Mouse (Mus musculus) stomach, embryonic 15.5 days (tissue): Measurements from ENCODE around the gene Fanca. TPM values are rescaled to one million over a fixed set of nuclear protein-coding genes. Genes with fewer than 3 reads are reported as not detected.

Experiments
- ATAC-seq: fragments of 200-750 bp; cut with Nextera tagmentation; 2 replicates; pipeline ENCODE4 v1.8.0; 2017; ENCODE audit warnings: low read depth, moderate number of reproducible peaks, moderate TSS enrichment; ENCODE audit not compliant: insufficient read depth, low FRiP score
- H3K27ac ChIP-seq: fragments of 300-500 bp; sonication (generic); 2 replicates; pipeline ENCODE4 v1.5.1; 2015; ENCODE audit warnings: mild to moderate bottlenecking, inconsistent platforms
- H3K27me3 ChIP-seq: fragments of 300-500 bp; sonication (generic); replicated peaks from 2 replicates; pipeline ENCODE4 v1.6.1; 2015; ENCODE audit warnings: inconsistent platforms
- H3K36me3 ChIP-seq: fragments of 300-500 bp; sonication (generic); 2 replicates; pipeline ENCODE4 v1.6.1; 2015; ENCODE audit warnings: inconsistent platforms
- H3K4me1 ChIP-seq: fragments of 300-500 bp; sonication (generic); 2 replicates; pipeline ENCODE4 v1.6.1; 2015; ENCODE audit warnings: inconsistent platforms
- H3K4me2 ChIP-seq: fragments of 300-500 bp; sonication (generic); 2 replicates; pipeline ENCODE4 v1.6.1; 2015; ENCODE audit warnings: mild to moderate bottlenecking, inconsistent platforms
- H3K4me3 ChIP-seq: fragments of 300-500 bp; sonication (generic); replicated peaks from 2 replicates; pipeline ENCODE4 v1.5.1; 2015; ENCODE audit warnings: inconsistent platforms
- H3K9ac ChIP-seq: fragments of 300-500 bp; sonication (generic); 2 replicates; pipeline ENCODE4 v1.6.1; 2015; ENCODE audit warnings: inconsistent platforms
- H3K9me3 ChIP-seq: fragments of 300-500 bp; sonication (generic); 2 replicates; pipeline ENCODE4 v1.6.1; 2016; ENCODE audit warnings: inconsistent platforms
- WGBS: fragments of 180-500 bp; shearing (Covaris S2); methylation state at CpG from one replicate; pipeline ENCODE4 v1.1.7; 2015; 5-methylcytosine and 5-hydroxymethylcytosine counted together
- polyA plus RNA-seq: library from polyadenylated mRNA; unstranded; fragments of >200 nt; fragmentation: Nextera tagmentation; extraction: Ambion mirVana; gene quantifications from 2 replicates; pipeline ENCODE4 v1.2.1, GENCODE M21; 2015

Gene Fanca
- polyA plus RNA-seq, 1 experiment from 2014 or later, result 20.9 TPM

- H3K9ac ChIP-seq, result peak within 1 kb of the TSS; percentile 67
- H3K4me1 ChIP-seq, result peaks cover 13% of the 10 kb centered on the region
- H3K27me3 ChIP-seq, result no peaks in the 10 kb centered on the region
- H3K36me3 ChIP-seq, result 0 out of 2 replicates have a peak, but pooled peaks cover 14% of the 10 kb centered on the region
- peak; percentile 84 for ATAC-seq
- H3K4me2 ChIP-seq, result peak within 1 kb of the TSS; percentile 87
- 2% methylated on average over 59 of the region's 59 CpGs for WGBS
- H3K9me3 ChIP-seq, result no peaks in the 10 kb centered on the region
- H3K4me3 ChIP-seq, result peak within 1 kb of the TSS; percentile 75
- peak within 1 kb of the TSS; percentile 89 for H3K27ac ChIP-seq
Observed at GRCm38 (mm10) chr8:123224278-123225266, 93.8 kb downstream of the Fanca start, which contains the start of gene Cdk10. Cdk10 (plus strand) TSS chr8:123224842.

GRCm38 (mm10) chr8:123220917-123221316 is 97.5 kb downstream of the Fanca start:
- peaks cover 13% of the 10 kb centered on the region for H3K4me1 ChIP-seq
- H3K9me3 ChIP-seq, result no peaks in the 10 kb centered on the region
- H3K27me3 ChIP-seq, result no peaks in the 10 kb centered on the region
- H3K36me3 ChIP-seq, result no peaks in the 10 kb centered on the region
- ATAC-seq, result no peak
- no peak overlapping the region for H3K27ac ChIP-seq
- H3K4me2 ChIP-seq, result no peak overlapping the region
- WGBS, result 62% methylated on average over 1 of the region's 1 CpGs
- no peak overlapping the region for H3K9ac ChIP-seq
- H3K4me3 ChIP-seq, result no peak overlapping the region

Other genes with a start within 250 kb of the Fanca start
- gene Rpl13, start 216.2 kb downstream of the Fanca start, polyA plus RNA-seq, result 1,122 and 1,488 TPM in 2 replicates
- 2.0 and 2.3 TPM in 2 replicates for gene Cpne7, start 201.2 kb downstream of the Fanca start, polyA plus RNA-seq
- 14.2 and 15.6 TPM in 2 replicates for gene Sult5a1, start 160.3 kb downstream of the Fanca start, polyA plus RNA-seq
- 2.0 and 3.9 TPM in 2 replicates for gene Dpep1, start 132.3 kb downstream of the Fanca start, polyA plus RNA-seq
- 135 and 150 TPM in 2 replicates for gene Chmp1a, start 105.8 kb downstream of the Fanca start, polyA plus RNA-seq
- gene Spata33, start 105.7 kb downstream of the Fanca start, polyA plus RNA-seq, result 3.0 and 3.1 TPM in 2 replicates
- 28.8 and 30.6 TPM in 2 replicates for gene Cdk10, start 93.7 kb downstream of the Fanca start, polyA plus RNA-seq
- gene Spata2l, start 82.3 kb downstream of the Fanca start, polyA plus RNA-seq, result 5.0 and 5.8 TPM in 2 replicates
- 19.8 and 21.0 TPM in 2 replicates for gene Zfp276, start 64.4 kb downstream of the Fanca start, polyA plus RNA-seq
- 20.5 and 22.5 TPM in 2 replicates for gene Vps9d1, start 64.2 kb downstream of the Fanca start, polyA plus RNA-seq
- gene Spire2, start 14.1 kb upstream of the Fanca start, polyA plus RNA-seq, result 5.4 and 5.9 TPM in 2 replicates
- 159 and 182 TPM in 2 replicates for gene Tcf25, start 55.2 kb upstream of the Fanca start, polyA plus RNA-seq
- gene Mc1r, start 88.5 kb upstream of the Fanca start, polyA plus RNA-seq, result not detected in 2 replicates
- gene Tubb3, start 92.8 kb upstream of the Fanca start, polyA plus RNA-seq, result 55.7 and 57.1 TPM in 2 replicates
- gene Def8, start 105.0 kb upstream of the Fanca start, polyA plus RNA-seq, result 24.9 and 28.1 TPM in 2 replicates
- 46.8 and 57.6 TPM in 2 replicates for gene Afg3l1, start 159.3 kb upstream of the Fanca start, polyA plus RNA-seq
- gene Dbndd1, start 196.9 kb upstream of the Fanca start, polyA plus RNA-seq, result 2.9 and 3.6 TPM in 2 replicates
- gene Gas8, start 200.3 kb upstream of the Fanca start, polyA plus RNA-seq, result 24.7 and 25.7 TPM in 2 replicates